Mouse (Mus musculus): ENCODE measurements around the gene Gm45808.

- no peak for TF ChIP-seq CTCF (IDR thresholded peaks at IDR 0.05; ENCODE audit: low read depth)
- no peak for TF ChIP-seq EP300 (optimal IDR thresholded peaks at IDR 0.05)
Observed at GRCm38 (mm10) chr7:45522957-45523676, 36.5 kb upstream of the Gm45808 start.

All from stomach, postnatal 0 days (tissue).